Mouse (Mus musculus): ENCODE results near the gene Gm12184.
"Not testable (repeated sequence)": the region's sequence is repeated elsewhere in the genome, so short reads cannot be mapped to it uniquely, and the experiment has no call there.

Gene Gm12184

GRCm38 (mm10) chr11:48846881-48847280, 20.4 kb upstream of the Gm12184 start:
- no peak for DNase-seq (ENCODE audit: low spot score)

- not testable (repeated sequence) for DNase-seq (ENCODE audit: low spot score)
Observed at GRCm38 (mm10) chr11:48846362-48846761, 19.9 kb upstream of the Gm12184 start.

- no peak for DNase-seq (ENCODE audit: low spot score)
Observed at GRCm38 (mm10) chr11:48845244-48845815, 18.9 kb upstream of the Gm12184 start.

GRCm38 (mm10) chr11:48844309-48844708, 17.9 kb upstream of the Gm12184 start:
- no peak for DNase-seq (ENCODE audit: low spot score)

GRCm38 (mm10) chr11:48843202-48843601, 16.7 kb upstream of the Gm12184 start:
- no peak for DNase-seq (ENCODE audit: low spot score)

- no peak for DNase-seq (ENCODE audit: low spot score)
Observed at GRCm38 (mm10) chr11:48842378-48842792, 15.9 kb upstream of the Gm12184 start.

- no peak for DNase-seq (ENCODE audit: low spot score)
Observed at GRCm38 (mm10) chr11:48841213-48841612, 14.8 kb upstream of the Gm12184 start.

GRCm38 (mm10) chr11:48840805-48841204, 14.3 kb upstream of the Gm12184 start:
- DNase-seq (ENCODE audit: low spot score), result no peak

GRCm38 (mm10) chr11:48838879-48839680, 12.6 kb upstream of the Gm12184 start:
- no peak for DNase-seq (ENCODE audit: low spot score)

- peak; percentile 74 for DNase-seq (ENCODE audit: low spot score)
Observed at GRCm38 (mm10) chr11:48838181-48838797, 11.8 kb upstream of the Gm12184 start.

- peak; percentile 82 for DNase-seq (ENCODE audit: low spot score)
Observed at GRCm38 (mm10) chr11:48837310-48838180, 11.1 kb upstream of the Gm12184 start.

GRCm38 (mm10) chr11:48836990-48837309, 10.5 kb upstream of the Gm12184 start:
- no peak for DNase-seq (ENCODE audit: low spot score)

GRCm38 (mm10) chr11:48835923-48836322, 9.5 kb upstream of the Gm12184 start:
- no peak for DNase-seq (ENCODE audit: low spot score)

GRCm38 (mm10) chr11:48833731-48834639, 7.5 kb upstream of the Gm12184 start:
- DNase-seq (ENCODE audit: low spot score), result peak; percentile 97

GRCm38 (mm10) chr11:48833078-48833730, 6.7 kb upstream of the Gm12184 start:
- no peak for DNase-seq (ENCODE audit: low spot score)

GRCm38 (mm10) chr11:48831273-48831672, 4.8 kb upstream of the Gm12184 start:
- DNase-seq (ENCODE audit: low spot score), result no peak

- no peak for DNase-seq (ENCODE audit: low spot score)
Observed at GRCm38 (mm10) chr11:48830279-48830678, 3.8 kb upstream of the Gm12184 start.

- no peak for DNase-seq (ENCODE audit: low spot score)
Observed at GRCm38 (mm10) chr11:48827926-48828325, 1.5 kb upstream of the Gm12184 start.

- peak; percentile 70 for DNase-seq (ENCODE audit: low spot score)
Observed at GRCm38 (mm10) chr11:48826752-48827096, 269 bp upstream of the Gm12184 start.

- no peak for DNase-seq (ENCODE audit: low spot score)
Observed at GRCm38 (mm10) chr11:48824311-48824830, 2.1 kb downstream of the Gm12184 start.
